19 mouse cellular contexts compared by ENCODE assay signal in the genomic region with DNA sequence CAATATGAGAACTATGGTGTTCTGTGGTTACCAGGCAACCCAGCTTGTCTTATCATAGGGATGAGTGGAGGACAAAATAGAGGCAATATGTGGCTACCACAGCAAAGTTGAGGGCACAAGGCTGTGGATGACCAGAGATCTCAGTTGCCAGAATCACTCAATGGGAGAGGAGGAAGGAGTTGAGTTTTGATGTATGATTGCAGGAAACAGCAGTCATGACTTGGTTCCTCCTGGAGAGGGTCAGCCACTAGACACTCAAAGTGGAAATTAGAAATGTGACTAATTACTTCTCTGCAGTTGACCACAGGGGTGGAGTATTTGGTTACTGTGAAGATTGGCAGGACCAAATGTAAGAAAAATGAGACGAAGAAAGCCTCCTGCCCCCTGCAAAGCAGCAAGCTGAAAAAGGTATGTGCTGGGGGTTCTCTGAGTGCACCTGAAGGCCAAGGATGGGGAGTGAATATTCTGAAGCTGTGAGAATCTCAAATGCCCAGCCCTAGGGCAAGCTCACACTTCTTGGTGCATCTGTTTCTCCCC. TPM values are rescaled to one million over a fixed set of nuclear protein-coding genes. Genes with fewer than 3 reads are reported as not detected.
"Had no signal": no experiment of that assay in that cellular context is flagged by ENCODE, and none has a peak within 500 bp of the region (broad histone marks: within the 10 kb centered on the region; RNA-seq: fewer than 3 reads in every experiment).

No protein-coding gene starts in this region.

- ATAC-seq: midbrain, embryonic 16.5 days had no signal

- H3K27me3 ChIP-seq: liver, embryonic 15.5 days had no signal

- H3K36me3 ChIP-seq: limb, embryonic 10.5 days; liver, embryonic 15.5 days; midbrain, embryonic 10.5 days had no signal

- DNase-seq: kidney, adult 18-20 months; kidney, postnatal 14 days; lung, adult 2 months; lung, postnatal 10 days; lung, postnatal 4 days; right cerebral cortex, postnatal 14 days had no signal

- H3K4me1 ChIP-seq: midbrain, embryonic 10.5 days had no signal

- H3K27ac ChIP-seq: left cerebral cortex, adult 2 months; limb, embryonic 10.5 days; liver, embryonic 15.5 days; midbrain, embryonic 10.5 days; stomach, postnatal 0 days had no signal

- H3K9me3 ChIP-seq: limb, embryonic 10.5 days; liver, embryonic 15.5 days; midbrain, embryonic 10.5 days had no signal

- H3K4me3 ChIP-seq: left cerebral cortex, adult 2 months; limb, embryonic 10.5 days; liver, embryonic 15.5 days; midbrain, embryonic 10.5 days had no signal

RNA-seq across cellular contexts. Expression of gene Cstl1, which starts 4.2 kb away (rescaled TPM):
- total RNA-seq: left cerebral cortex, postnatal 14 days had no signal
- polyA plus RNA-seq: kidney, embryonic 14.5 days; limb, embryonic 10.5 days; limb, embryonic 14.5 days; liver, embryonic 11.5 days; liver, embryonic 15.5 days; lung, adult 2 months; midbrain, embryonic 10.5 days; midbrain, embryonic 16.5 days; neural tube, embryonic 14.5 days; small intestine, adult 2 months; stomach, postnatal 0 days had no signal

RNA-seq across cellular contexts. Expression of gene Cst11, which starts 16.9 kb away (rescaled TPM):
- total RNA-seq: layer of hippocampus, postnatal 25 days; left cerebral cortex, adult 2 months; left cerebral cortex, postnatal 14 days had no signal
- polyA plus RNA-seq: kidney, embryonic 14.5 days; limb, embryonic 10.5 days; limb, embryonic 14.5 days; liver, embryonic 11.5 days; liver, embryonic 15.5 days; lung, adult 2 months; midbrain, embryonic 10.5 days; midbrain, embryonic 16.5 days; neural tube, embryonic 14.5 days; small intestine, adult 2 months had no signal

RNA-seq across cellular contexts. Expression of gene 8030411F24Rik, which starts 27.4 kb away (rescaled TPM):
- total RNA-seq: layer of hippocampus, postnatal 25 days; left cerebral cortex, adult 2 months; left cerebral cortex, postnatal 14 days had no signal
- polyA plus RNA-seq: kidney, embryonic 14.5 days; limb, embryonic 10.5 days; limb, embryonic 14.5 days; liver, embryonic 11.5 days; liver, embryonic 15.5 days; lung, adult 2 months; midbrain, embryonic 10.5 days; midbrain, embryonic 16.5 days; neural tube, embryonic 14.5 days; small intestine, adult 2 months; stomach, postnatal 0 days had no signal

RNA-seq across cellular contexts. Expression of gene Cst12, which starts 34.8 kb away (rescaled TPM):
- polyA plus RNA-seq: kidney, embryonic 14.5 days; limb, embryonic 10.5 days; limb, embryonic 14.5 days; liver, embryonic 11.5 days; liver, embryonic 15.5 days; lung, adult 2 months; midbrain, embryonic 10.5 days; midbrain, embryonic 16.5 days; neural tube, embryonic 14.5 days; small intestine, adult 2 months had no signal
